Mouse (Mus musculus): ENCODE data around the gene Ksr1. TPM values are rescaled to one million over a fixed set of nuclear protein-coding genes. Genes with fewer than 3 reads are reported as not detected.

Ksr1 gene
- polyA plus RNA-seq, 1 experiment from 2014 or later, result 0.67 TPM

GRCm38 (mm10) chr11:79103461-79103869 is 42.7 kb downstream of the Ksr1 start:
- H3K4me2 ChIP-seq (replicated peaks; ENCODE audit: low read depth), result no peak overlapping the region; the same call in 1 of the 2 replicates
- ATAC-seq (ENCODE audit: low FRiP score, low TSS enrichment), result no peak
- DNase-seq (ENCODE audit: low spot score), result no peak
- TF ChIP-seq EP300 (optimal IDR thresholded peaks at IDR 0.05), result no peak
- TF ChIP-seq CTCF (IDR thresholded peaks at IDR 0.05; ENCODE audit: low read depth), result no peak
- H3K27ac ChIP-seq (replicated peaks), result no peak overlapping the region
- no peaks in the 10 kb centered on the region for H3K36me3 ChIP-seq (ENCODE audit: control insufficient read depth, insufficient read depth, low read length)
- no peaks in the 10 kb centered on the region for H3K9me3 ChIP-seq (ENCODE audit: control insufficient read depth, low read length)
- H3K4me1 ChIP-seq (replicated peaks; ENCODE audit: control insufficient read depth, insufficient read depth), result peaks cover 7% of the 10 kb centered on the region; the same call in 1 of the 2 replicates
- no peak overlapping the region for H3K4me3 ChIP-seq (ENCODE audit: low read depth, low read length)
- no peaks in the 10 kb centered on the region for H3K27me3 ChIP-seq (ENCODE audit: control insufficient read depth, insufficient read depth, low read length)
- WGBS, result 21% methylated on average over 5 of the region's 5 CpGs
- H3K9ac ChIP-seq (ENCODE audit: low read length), result no peak overlapping the region; the same call in 1 of the 2 replicates

GRCm38 (mm10) chr11:79102280-79102679 is 43.9 kb downstream of the Ksr1 start:
- DNase-seq (ENCODE audit: low spot score), result no peak
- H3K4me2 ChIP-seq (replicated peaks; ENCODE audit: low read depth), result no peak overlapping the region
- TF ChIP-seq EP300 (optimal IDR thresholded peaks at IDR 0.05), result no peak
- TF ChIP-seq CTCF (IDR thresholded peaks at IDR 0.05; ENCODE audit: low read depth), result peak; percentile 56
- no peak overlapping the region for H3K9ac ChIP-seq (ENCODE audit: low read length)
- 0 out of 2 replicates have a peak overlapping the region, but pooled peaks have one; percentile 35 for H3K27ac ChIP-seq (replicated peaks)
- H3K4me1 ChIP-seq (replicated peaks; ENCODE audit: control insufficient read depth, insufficient read depth), result peaks cover 7% of the 10 kb centered on the region; the same call in 1 of the 2 replicates
- H3K36me3 ChIP-seq (ENCODE audit: control insufficient read depth, insufficient read depth, low read length), result no peaks in the 10 kb centered on the region
- no peak overlapping the region for H3K4me3 ChIP-seq (ENCODE audit: low read depth, low read length)
- H3K9me3 ChIP-seq (ENCODE audit: control insufficient read depth, low read length), result no peaks in the 10 kb centered on the region
- 75% methylated on average over 4 of the region's 4 CpGs for WGBS
- H3K27me3 ChIP-seq (ENCODE audit: control insufficient read depth, insufficient read depth, low read length), result no peaks in the 10 kb centered on the region
- no peak for ATAC-seq (ENCODE audit: low FRiP score, low TSS enrichment)

- DNase-seq (ENCODE audit: low spot score) (no peak), ATAC-seq (ENCODE audit: low FRiP score, low TSS enrichment) (no peak)
- H3K4me1 ChIP-seq (replicated peaks; ENCODE audit: control insufficient read depth, insufficient read depth), result peaks cover 8% of the 10 kb centered on the region; the same call in 1 of the 2 replicates
- 94% methylated on average over 6 of the region's 6 CpGs for WGBS
- H3K27me3 ChIP-seq (ENCODE audit: control insufficient read depth, insufficient read depth, low read length), result no peaks in the 10 kb centered on the region
- H3K36me3 ChIP-seq (ENCODE audit: control insufficient read depth, insufficient read depth, low read length), result no peaks in the 10 kb centered on the region
- no peak overlapping the region for H3K27ac ChIP-seq (replicated peaks)
- no peak overlapping the region for H3K4me3 ChIP-seq (ENCODE audit: low read depth, low read length)
- H3K4me2 ChIP-seq (replicated peaks; ENCODE audit: low read depth), result no peak overlapping the region
- TF ChIP-seq CTCF (IDR thresholded peaks at IDR 0.05; ENCODE audit: low read depth), result no peak
- no peak for TF ChIP-seq EP300 (optimal IDR thresholded peaks at IDR 0.05)
- no peak overlapping the region for H3K9ac ChIP-seq (ENCODE audit: low read length)
- no peaks in the 10 kb centered on the region for H3K9me3 ChIP-seq (ENCODE audit: control insufficient read depth, low read length)
These were observed 44.6 kb downstream of the Ksr1 start for GRCm38 (mm10) chr11:79101568-79101967.

- no peaks in the 10 kb centered on the region for H3K27me3 ChIP-seq (ENCODE audit: control insufficient read depth, insufficient read depth, low read length)
- no peak for ATAC-seq (ENCODE audit: low FRiP score, low TSS enrichment)
These were observed 47.2 kb downstream of the Ksr1 start for GRCm38 (mm10) chr11:79099032-79099431.

GRCm38 (mm10) chr11:79097736-79098135 is 48.5 kb downstream of the Ksr1 start:
- no peaks in the 10 kb centered on the region for H3K9me3 ChIP-seq (ENCODE audit: control insufficient read depth, low read length)
- TF ChIP-seq EP300 (optimal IDR thresholded peaks at IDR 0.05) (no peak), CTCF (IDR thresholded peaks at IDR 0.05; ENCODE audit: low read depth) (no peak)
- WGBS, result 86% methylated on average over 7 of the region's 7 CpGs
- no peak for DNase-seq (ENCODE audit: low spot score)
- H3K4me2 ChIP-seq (replicated peaks; ENCODE audit: low read depth), result no peak overlapping the region
- H3K36me3 ChIP-seq (ENCODE audit: control insufficient read depth, insufficient read depth, low read length), result no peaks in the 10 kb centered on the region
- no peak for ATAC-seq (ENCODE audit: low FRiP score, low TSS enrichment)
- H3K27me3 ChIP-seq (ENCODE audit: control insufficient read depth, insufficient read depth, low read length), result no peaks in the 10 kb centered on the region
- peaks cover 16% of the 10 kb centered on the region; the same call in 1 of the 2 replicates for H3K4me1 ChIP-seq (replicated peaks; ENCODE audit: control insufficient read depth, insufficient read depth)
- no peak overlapping the region for H3K9ac ChIP-seq (ENCODE audit: low read length)
- no peak overlapping the region for H3K27ac ChIP-seq (replicated peaks)
- no peak overlapping the region for H3K4me3 ChIP-seq (ENCODE audit: low read depth, low read length)

More at GRCm38 (mm10) chr11:79099032-79099431, 47.2 kb downstream of the Ksr1 start:
- Histone ChIP-seq H3K27ac (replicated peaks) (no peak overlapping the region), H3K4me1 (replicated peaks; ENCODE audit: control insufficient read depth, insufficient read depth) (peaks cover 16% of the 10 kb centered on the region; the same call in 1 of the 2 replicates), H3K4me3 (ENCODE audit: low read depth, low read length) (no peak overlapping the region), H3K9me3 (ENCODE audit: control insufficient read depth, low read length) (no peaks in the 10 kb centered on the region), H3K4me2 (replicated peaks; ENCODE audit: low read depth) (no peak overlapping the region), H3K9ac (ENCODE audit: low read length) (no peak overlapping the region), H3K36me3 (ENCODE audit: control insufficient read depth, insufficient read depth, low read length) (no peaks in the 10 kb centered on the region)
- 60% methylated on average over 8 of the region's 8 CpGs for WGBS
- DNase-seq (ENCODE audit: low spot score), result no peak
- TF ChIP-seq CTCF (IDR thresholded peaks at IDR 0.05; ENCODE audit: low read depth), result no peak
- TF ChIP-seq EP300 (optimal IDR thresholded peaks at IDR 0.05), result no peak

GRCm38 (mm10) chr11:79096673-79097072 is 49.5 kb downstream of the Ksr1 start:
- WGBS, result 59% methylated on average over 5 of the region's 5 CpGs
- H3K36me3 ChIP-seq (ENCODE audit: control insufficient read depth, insufficient read depth, low read length), result no peaks in the 10 kb centered on the region
- H3K27me3 ChIP-seq (ENCODE audit: control insufficient read depth, insufficient read depth, low read length), result no peaks in the 10 kb centered on the region
- no peak overlapping the region for H3K9ac ChIP-seq (ENCODE audit: low read length)
- DNase-seq (ENCODE audit: low spot score), result no peak
- peaks cover 16% of the 10 kb centered on the region; the same call in 1 of the 2 replicates for H3K4me1 ChIP-seq (replicated peaks; ENCODE audit: control insufficient read depth, insufficient read depth)
- H3K27ac ChIP-seq (replicated peaks), result peak overlapping the region; percentile 45; the same call in 1 of the 2 replicates
- no peak overlapping the region for H3K4me3 ChIP-seq (ENCODE audit: low read depth, low read length)
- TF ChIP-seq CTCF (IDR thresholded peaks at IDR 0.05; ENCODE audit: low read depth), result no peak
- TF ChIP-seq EP300 (optimal IDR thresholded peaks at IDR 0.05), result no peak
- ATAC-seq (ENCODE audit: low FRiP score, low TSS enrichment), result no peak
- H3K9me3 ChIP-seq (ENCODE audit: control insufficient read depth, low read length), result no peaks in the 10 kb centered on the region
- no peak overlapping the region for H3K4me2 ChIP-seq (replicated peaks; ENCODE audit: low read depth)
